Mouse (Mus musculus): Measurements from ENCODE around the gene Mllt3. TPM values are rescaled to one million over a fixed set of nuclear protein-coding genes. Genes with fewer than 3 reads are reported as not detected.

Mllt3 gene
- total and polyA plus RNA-seq, 3 experiments = 15.4 to 75.3 TPM; not detected in 1

DNA sequence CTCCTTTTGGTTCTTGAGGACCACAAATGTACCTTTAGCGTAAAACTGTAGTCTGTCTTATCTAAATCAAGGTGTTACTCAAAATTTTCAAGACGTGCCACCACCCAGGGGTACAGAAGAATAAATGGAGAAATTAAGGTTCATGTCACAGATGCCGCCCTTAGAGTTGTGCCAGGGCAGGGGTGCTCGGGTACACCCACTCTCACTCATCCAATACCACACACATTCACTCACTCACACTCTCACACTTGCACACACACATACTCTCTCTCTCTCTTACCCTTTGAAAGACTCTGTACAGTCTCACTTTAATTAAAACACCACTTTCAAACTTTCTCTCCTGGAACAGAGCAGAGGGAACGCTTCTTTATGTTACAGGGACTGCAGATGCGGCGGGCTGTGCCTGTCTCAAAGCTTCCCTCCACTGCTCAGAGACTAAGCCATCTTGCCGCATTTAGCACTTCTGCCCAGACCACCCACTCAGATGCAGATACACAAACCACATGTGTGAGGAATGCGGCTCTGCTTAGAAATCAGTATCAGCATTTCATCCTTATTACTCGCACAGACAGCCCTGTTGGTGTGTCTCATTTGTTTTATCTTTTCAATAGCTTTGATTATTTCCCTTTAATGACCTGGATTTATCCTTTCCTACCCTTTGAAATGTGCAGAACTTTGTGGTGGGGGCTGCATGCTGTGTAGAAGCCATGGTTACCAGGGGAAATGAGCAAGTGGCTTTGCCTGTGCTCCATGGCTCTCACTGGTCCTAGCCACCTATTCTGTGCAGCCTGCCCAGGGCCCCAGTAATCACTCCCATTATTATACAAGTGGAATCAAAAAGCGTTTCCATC lies 265.2 kb downstream of the Mllt3 start:
- TF ChIP-seq EP300 (IDR thresholded peaks at IDR 0.05; ENCODE audit: low read depth in 1 of 2, low read length in 2 of 2) = no peak
- TF ChIP-seq TAL1 (IDR thresholded peaks at IDR 0.05; ENCODE audit: low read length) = no peak
- TF ChIP-seq POLR2A (IDR thresholded peaks at IDR 0.05; ENCODE audit: control insufficient read depth in 1 of 2, insufficient read depth in 1 of 2, low read depth in 1 of 2, low read length in 2 of 2, poor library complexity in 1 of 2) = no peak
- TF ChIP-seq CHD2 (IDR thresholded peaks at IDR 0.05; ENCODE audit: low read length) = no peak
- TF ChIP-seq SMC3 (IDR thresholded peaks at IDR 0.05; ENCODE audit: low read depth, low read length) = no peak
- no peak for TF ChIP-seq NRF1 (IDR thresholded peaks at IDR 0.05; ENCODE audit: insufficient read depth, low read depth, low read length, poor library complexity, severe bottlenecking)
- no peak for TF ChIP-seq NELFE (IDR thresholded peaks at IDR 0.05; ENCODE audit: low read depth, low read length)
- no peak for TF ChIP-seq CTCF (IDR thresholded peaks at IDR 0.05 in 2 of 3, conservative IDR thresholded peaks at IDR 0.05 in 1 of 3; ENCODE audit: control insufficient read depth in 1 of 3, insufficient read depth in 1 of 3, low read depth in 2 of 3, low read length in 3 of 3, poor library complexity in 1 of 3, severe bottlenecking in 1 of 3)
- no peak for TF ChIP-seq RCOR1 (IDR thresholded peaks at IDR 0.05; ENCODE audit: low read depth, low read length)
- no peak for TF ChIP-seq POLR2AphosphoS2 (IDR thresholded peaks at IDR 0.05; ENCODE audit: low read length)
- TF ChIP-seq MEF2A (IDR thresholded peaks at IDR 0.05; ENCODE audit: extremely low read depth, insufficient replicate concordance, low read depth, low read length, poor library complexity, severe bottlenecking) = no peak
- TF ChIP-seq GATA1 (IDR thresholded peaks at IDR 0.05; ENCODE audit: low read depth, low read length) = no peak
- no peak for TF ChIP-seq SIN3A (IDR thresholded peaks at IDR 0.05; ENCODE audit: low read length)
- TF ChIP-seq ELF1 (IDR thresholded peaks at IDR 0.05; ENCODE audit: low read depth, low read length) = no peak
- TF ChIP-seq ZNF384 (IDR thresholded peaks at IDR 0.05; ENCODE audit: low read depth, low read length) = no peak
- Histone ChIP-seq H3K9ac (ENCODE audit: control insufficient read depth, low read depth, low read length, poor library complexity, severe bottlenecking) (no peak overlapping the region), H3K9me3 (replicated peaks; ENCODE audit: insufficient read depth, low read length) (no peaks in the 10 kb centered on the region), H3K27ac (ENCODE audit: control insufficient read depth, low read depth, low read length) (no peak overlapping the region), H3K27me3 (ENCODE audit: control insufficient read depth in 1 of 2, insufficient read depth in 2 of 2, low read length in 2 of 2) (no peaks in the 10 kb centered on the region), H3K4me3 (ENCODE audit: control insufficient read depth in 1 of 2, insufficient read depth in 1 of 2, low read depth in 2 of 2, low read length in 2 of 2) (no peak overlapping the region), H3K79me2 (ENCODE audit: control insufficient read depth, insufficient read depth, low read length, poor library complexity) (no peaks in the 10 kb centered on the region), H3K36me3 (ENCODE audit: control insufficient read depth in 1 of 2, insufficient read depth in 2 of 2, low read length in 2 of 2) (no peaks in the 10 kb centered on the region), H3K4me1 (ENCODE audit: control insufficient read depth in 1 of 2, insufficient read depth in 2 of 2, low read length in 2 of 2) (no peaks in the 10 kb centered on the region)
- DNase-seq (ENCODE audit: low read depth, low spot score) = no peak

DNA sequence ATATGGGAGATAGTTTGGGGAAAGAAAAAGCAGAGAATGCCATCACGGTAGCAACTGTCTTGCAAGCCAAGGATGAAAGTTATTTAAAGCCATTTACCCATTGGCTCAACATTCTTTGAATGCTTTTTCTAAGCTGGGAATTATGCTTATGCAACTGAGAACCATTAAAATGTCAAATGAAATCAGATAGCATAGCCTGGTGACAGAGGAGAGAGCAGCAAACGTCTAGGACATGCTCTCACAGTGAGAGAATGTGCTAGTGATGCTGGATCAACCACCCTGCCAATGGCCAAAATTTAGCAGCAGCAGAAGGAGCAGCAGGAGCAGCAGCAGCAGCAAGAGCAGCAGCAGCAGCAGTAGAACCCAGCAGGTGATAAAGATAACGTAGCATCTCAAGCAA lies 267.4 kb downstream of the Mllt3 start:
- Histone ChIP-seq H3K79me2 (ENCODE audit: control insufficient read depth, insufficient read depth, low read length, poor library complexity) (no peaks in the 10 kb centered on the region), H3K27ac (ENCODE audit: control insufficient read depth, low read depth, low read length) (no peak overlapping the region), H3K4me1 (ENCODE audit: control insufficient read depth in 1 of 2, insufficient read depth in 2 of 2, low read length in 2 of 2) (no peaks in the 10 kb centered on the region), H3K27me3 (ENCODE audit: control insufficient read depth in 1 of 2, insufficient read depth in 2 of 2, low read length in 2 of 2) (no peaks in the 10 kb centered on the region), H3K9ac (ENCODE audit: control insufficient read depth, low read depth, low read length, poor library complexity, severe bottlenecking) (no peak overlapping the region), H3K4me3 (ENCODE audit: control insufficient read depth in 1 of 2, insufficient read depth in 1 of 2, low read depth in 2 of 2, low read length in 2 of 2) (no peak overlapping the region), H3K9me3 (replicated peaks; ENCODE audit: insufficient read depth, low read length) (no peaks in the 10 kb centered on the region), H3K36me3 (ENCODE audit: control insufficient read depth in 1 of 2, insufficient read depth in 2 of 2, low read length in 2 of 2) (no peaks in the 10 kb centered on the region)
- no peak for DNase-seq (ENCODE audit: low read depth, low spot score)
- TF ChIP-seq POLR2A (IDR thresholded peaks at IDR 0.05; ENCODE audit: control insufficient read depth in 1 of 2, insufficient read depth in 1 of 2, low read depth in 1 of 2, low read length in 2 of 2, poor library complexity in 1 of 2) = no peak
- no peak for TF ChIP-seq SMC3 (IDR thresholded peaks at IDR 0.05; ENCODE audit: low read depth, low read length)
- no peak for TF ChIP-seq POLR2AphosphoS5 (IDR thresholded peaks at IDR 0.05; ENCODE audit: borderline replicate concordance, low read depth, low read length)
- no peak for TF ChIP-seq UBTF (IDR thresholded peaks at IDR 0.05; ENCODE audit: borderline replicate concordance, insufficient read depth, low read depth, low read length)
- no peak for TF ChIP-seq CHD1 (IDR thresholded peaks at IDR 0.05; ENCODE audit: low read depth, low read length)
- no peak for TF ChIP-seq SIN3A (IDR thresholded peaks at IDR 0.05; ENCODE audit: low read length)
- TF ChIP-seq TAL1 (IDR thresholded peaks at IDR 0.05; ENCODE audit: low read length) = no peak
- no peak for TF ChIP-seq ETS1 (IDR thresholded peaks at IDR 0.05; ENCODE audit: low read depth, low read length)
- TF ChIP-seq NRF1 (IDR thresholded peaks at IDR 0.05; ENCODE audit: insufficient read depth, low read depth, low read length, poor library complexity, severe bottlenecking) = no peak

All from MEL (cell line).